Mouse (Mus musculus): ENCODE measurements at regions not wholly inside any gene's neighbourhood (a gene's known extent, or its start where the extent isn't known, plus 50 kb on each side); places are given as distances from the start of the nearest gene placed in this dataset.

DNA sequence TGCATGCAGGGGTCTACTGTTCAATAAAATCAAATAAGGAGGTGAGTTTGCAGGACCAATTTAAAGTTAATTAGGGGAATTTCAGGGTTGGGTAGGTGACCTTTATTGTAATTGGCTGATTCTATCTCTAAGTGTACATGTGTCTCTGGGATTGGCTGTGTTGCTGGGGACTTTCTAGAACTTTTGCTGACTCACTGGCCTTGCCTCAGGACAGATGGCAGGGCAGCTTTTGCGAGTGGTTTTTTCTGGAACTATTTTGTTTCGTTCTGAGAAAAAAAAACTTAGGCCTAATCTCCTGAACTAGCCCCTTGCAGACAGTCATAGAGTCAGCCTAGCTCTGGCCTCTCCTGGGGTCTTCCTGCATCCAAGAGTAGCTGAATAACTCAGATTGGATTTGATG is 249.3 kb upstream of the Mdga2 start:
- 50% methylated on average over 2 of the region's 2 CpGs for WGBS
- intact Hi-C loops (cut with DNase I) = no loop called here
- DNase-seq = no peak

GRCm38 (mm10) chr12:67471001-67471400 is 248.7 kb upstream of the Mdga2 start:
- 42% methylated on average over 3 of the region's 3 CpGs for WGBS
- no peak for TF ChIP-seq CTCF (IDR thresholded peaks at IDR 0.05)
- no peak for TF ChIP-seq POLR2A (IDR thresholded peaks at IDR 0.05; ENCODE audit: insufficient read depth, low read depth, low read length)
- TF ChIP-seq EP300 (IDR thresholded peaks at IDR 0.05; ENCODE audit: insufficient read depth, low read depth, low read length) = no peak

More for the DNA sequence above, 249.3 kb upstream of the Mdga2 start:
- TF ChIP-seq EP300 (IDR thresholded peaks at IDR 0.05; ENCODE audit: insufficient read depth, low read depth, low read length) = no peak
- TF ChIP-seq POLR2A (IDR thresholded peaks at IDR 0.05; ENCODE audit: insufficient read depth, low read depth, low read length) = no peak
- no peak for TF ChIP-seq CTCF (IDR thresholded peaks at IDR 0.05)
- Histone ChIP-seq H3K4me3 (no peak overlapping the region), H3K27ac (no peak overlapping the region), H3K27me3 (ENCODE audit: control insufficient read depth, insufficient read depth, low read length) (no peaks in the 10 kb centered on the region), H3K9ac (ENCODE audit: low read depth, low read length) (no peak overlapping the region), H3K4me1 (ENCODE audit: control insufficient read depth, insufficient read depth, low read length) (no peaks in the 10 kb centered on the region), H3K36me3 (ENCODE audit: control insufficient read depth, insufficient read depth, low read length) (no peaks in the 10 kb centered on the region), H3K79me2 (replicated peaks; ENCODE audit: control insufficient read depth, insufficient read depth, low read length) (no peaks in the 10 kb centered on the region)

GRCm38 (mm10) chr12:67449109-67449508 is 226.8 kb upstream of the Mdga2 start:
- intact Hi-C loops (cut with DNase I) = no loop called here
- Histone ChIP-seq H3K9ac (ENCODE audit: low read depth, low read length) (no peak overlapping the region), H3K4me1 (ENCODE audit: control insufficient read depth, insufficient read depth, low read length) (no peaks in the 10 kb centered on the region), H3K27me3 (ENCODE audit: control insufficient read depth, insufficient read depth, low read length) (no peaks in the 10 kb centered on the region), H3K36me3 (ENCODE audit: control insufficient read depth, insufficient read depth, low read length) (no peaks in the 10 kb centered on the region), H3K27ac (no peak overlapping the region), H3K4me3 (no peak overlapping the region), H3K79me2 (replicated peaks; ENCODE audit: control insufficient read depth, insufficient read depth, low read length) (no peaks in the 10 kb centered on the region)
- no peak for TF ChIP-seq CTCF (IDR thresholded peaks at IDR 0.05)
- TF ChIP-seq EP300 (IDR thresholded peaks at IDR 0.05; ENCODE audit: insufficient read depth, low read depth, low read length) = no peak
- no peak for DNase-seq
- 32% methylated on average over 1 of the region's 1 CpGs for WGBS

More at GRCm38 (mm10) chr12:67471001-67471400, 248.7 kb upstream of the Mdga2 start:
- no peaks in the 10 kb centered on the region for H3K27me3 ChIP-seq (ENCODE audit: control insufficient read depth, insufficient read depth, low read length)
- DNase-seq = no peak
- no peak overlapping the region for H3K9ac ChIP-seq (ENCODE audit: low read depth, low read length)
- no peak overlapping the region for H3K4me3 ChIP-seq
- intact Hi-C loops (cut with DNase I) = no loop called here
- H3K4me1 ChIP-seq (ENCODE audit: control insufficient read depth, insufficient read depth, low read length) = no peaks in the 10 kb centered on the region
- no peaks in the 10 kb centered on the region for H3K79me2 ChIP-seq (replicated peaks; ENCODE audit: control insufficient read depth, insufficient read depth, low read length)
- no peak overlapping the region for H3K27ac ChIP-seq
- no peaks in the 10 kb centered on the region for H3K36me3 ChIP-seq (ENCODE audit: control insufficient read depth, insufficient read depth, low read length)

DNA sequence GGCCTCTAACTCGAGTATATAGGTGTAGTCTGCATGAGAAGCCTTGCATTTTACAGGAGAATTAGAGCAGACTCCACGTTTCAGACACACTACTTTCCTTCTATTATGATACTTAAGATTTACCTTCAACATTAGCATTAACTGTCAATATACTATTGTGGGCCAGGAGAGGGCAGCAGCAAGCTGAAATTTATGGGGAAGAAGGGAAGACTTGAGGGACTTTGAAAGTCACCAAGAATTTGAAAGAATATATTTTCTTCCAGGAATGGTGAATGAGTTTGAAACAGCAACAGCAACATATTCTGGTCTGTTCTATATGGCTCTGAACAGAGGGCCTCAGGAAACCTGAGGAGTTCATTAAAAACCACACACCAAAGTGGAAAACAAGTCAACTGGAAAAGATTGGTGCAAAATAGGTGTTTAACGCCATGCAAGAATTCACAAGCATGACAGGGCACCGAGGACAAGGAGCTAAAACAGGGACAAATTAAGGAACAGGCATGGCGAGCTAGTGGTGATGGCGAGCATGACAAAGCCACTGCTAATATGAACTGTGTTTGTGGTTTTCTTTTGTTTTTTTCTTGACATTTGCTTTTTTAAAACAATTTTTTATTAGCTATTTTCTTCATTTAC is 208.1 kb upstream of the Mdga2 start:
- intact Hi-C loops (cut with DNase I) = no loop called here
- WGBS = 41% methylated on average over 6 of the region's 6 CpGs

GRCm38 (mm10) chr12:67426801-67427200 is 204.5 kb upstream of the Mdga2 start:
- DNase-seq = no peak
- 82% methylated on average over 6 of the region's 6 CpGs for WGBS
- H3K27me3 ChIP-seq (ENCODE audit: control insufficient read depth, insufficient read depth, low read length) = no peaks in the 10 kb centered on the region
- no peak overlapping the region for H3K27ac ChIP-seq
- H3K36me3 ChIP-seq (ENCODE audit: control insufficient read depth, insufficient read depth, low read length) = no peaks in the 10 kb centered on the region
- H3K4me1 ChIP-seq (ENCODE audit: control insufficient read depth, insufficient read depth, low read length) = no peaks in the 10 kb centered on the region
- no peak overlapping the region for H3K9ac ChIP-seq (ENCODE audit: low read depth, low read length)
- TF ChIP-seq CTCF (IDR thresholded peaks at IDR 0.05) = no peak
- TF ChIP-seq POLR2A (IDR thresholded peaks at IDR 0.05; ENCODE audit: insufficient read depth, low read depth, low read length) = no peak
- TF ChIP-seq EP300 (IDR thresholded peaks at IDR 0.05; ENCODE audit: insufficient read depth, low read depth, low read length) = no peak
- H3K79me2 ChIP-seq (replicated peaks; ENCODE audit: control insufficient read depth, insufficient read depth, low read length) = no peaks in the 10 kb centered on the region
- intact Hi-C loops (cut with DNase I) = no loop called here
- H3K4me3 ChIP-seq = no peak overlapping the region

More for the DNA sequence above, 208.1 kb upstream of the Mdga2 start:
- H3K4me1 ChIP-seq (ENCODE audit: control insufficient read depth, insufficient read depth, low read length) = no peaks in the 10 kb centered on the region
- DNase-seq = no peak
- no peak overlapping the region for H3K9ac ChIP-seq (ENCODE audit: low read depth, low read length)
- H3K36me3 ChIP-seq (ENCODE audit: control insufficient read depth, insufficient read depth, low read length) = no peaks in the 10 kb centered on the region
- TF ChIP-seq EP300 (IDR thresholded peaks at IDR 0.05; ENCODE audit: insufficient read depth, low read depth, low read length) (no peak), CTCF (IDR thresholded peaks at IDR 0.05) (peak; percentile 49), POLR2A (IDR thresholded peaks at IDR 0.05; ENCODE audit: insufficient read depth, low read depth, low read length) (no peak)
- H3K27me3 ChIP-seq (ENCODE audit: control insufficient read depth, insufficient read depth, low read length) = no peaks in the 10 kb centered on the region
- no peak overlapping the region for H3K4me3 ChIP-seq
- H3K79me2 ChIP-seq (replicated peaks; ENCODE audit: control insufficient read depth, insufficient read depth, low read length) = no peaks in the 10 kb centered on the region
- no peak overlapping the region for H3K27ac ChIP-seq

DNA sequence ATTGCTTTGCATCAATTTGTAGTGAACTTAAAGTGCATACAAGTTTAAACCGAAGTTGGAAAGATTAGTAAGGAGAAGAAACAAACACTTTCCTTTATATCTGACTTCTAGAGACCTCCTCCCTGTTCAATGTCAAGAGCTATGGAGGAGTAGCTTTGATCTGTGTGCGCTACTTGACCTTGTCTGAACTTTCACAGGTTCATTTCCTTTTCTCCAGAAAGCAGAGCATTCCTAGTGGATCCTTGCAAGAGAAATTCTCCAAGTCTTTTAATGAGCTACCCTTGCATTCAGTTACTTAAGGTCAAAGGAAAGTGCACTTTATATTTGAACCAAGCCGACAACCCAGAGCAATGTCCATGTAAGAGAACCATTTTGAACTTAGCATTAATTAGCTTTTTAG is 177.2 kb upstream of the Mdga2 start:
- H3K27me3 ChIP-seq (ENCODE audit: control insufficient read depth, insufficient read depth, low read length) = no peaks in the 10 kb centered on the region
- no peak overlapping the region for H3K4me3 ChIP-seq
- no peak overlapping the region for H3K27ac ChIP-seq
- H3K9ac ChIP-seq (ENCODE audit: low read depth, low read length) = no peak overlapping the region
- H3K36me3 ChIP-seq (ENCODE audit: control insufficient read depth, insufficient read depth, low read length) = no peaks in the 10 kb centered on the region
- no peak for DNase-seq
- no peaks in the 10 kb centered on the region for H3K79me2 ChIP-seq (replicated peaks; ENCODE audit: control insufficient read depth, insufficient read depth, low read length)
- H3K4me1 ChIP-seq (ENCODE audit: control insufficient read depth, insufficient read depth, low read length) = no peaks in the 10 kb centered on the region
- intact Hi-C loops (cut with DNase I) = no loop called here
- no peak for TF ChIP-seq CTCF (IDR thresholded peaks at IDR 0.05)
- no peak for TF ChIP-seq EP300 (IDR thresholded peaks at IDR 0.05; ENCODE audit: insufficient read depth, low read depth, low read length)
- no peak for TF ChIP-seq POLR2A (IDR thresholded peaks at IDR 0.05; ENCODE audit: insufficient read depth, low read depth, low read length)
- 69% methylated on average over 3 of the region's 3 CpGs for WGBS
